Mouse (Mus musculus): ENCODE results near the gene Tbcc. TPM values are rescaled to one million over a fixed set of nuclear protein-coding genes. Genes with fewer than 3 reads are reported as not detected.

Tbcc gene
- total RNA-seq, 2 experiments from 2014 or later: 34.6 to 36.7 TPM

DNA sequence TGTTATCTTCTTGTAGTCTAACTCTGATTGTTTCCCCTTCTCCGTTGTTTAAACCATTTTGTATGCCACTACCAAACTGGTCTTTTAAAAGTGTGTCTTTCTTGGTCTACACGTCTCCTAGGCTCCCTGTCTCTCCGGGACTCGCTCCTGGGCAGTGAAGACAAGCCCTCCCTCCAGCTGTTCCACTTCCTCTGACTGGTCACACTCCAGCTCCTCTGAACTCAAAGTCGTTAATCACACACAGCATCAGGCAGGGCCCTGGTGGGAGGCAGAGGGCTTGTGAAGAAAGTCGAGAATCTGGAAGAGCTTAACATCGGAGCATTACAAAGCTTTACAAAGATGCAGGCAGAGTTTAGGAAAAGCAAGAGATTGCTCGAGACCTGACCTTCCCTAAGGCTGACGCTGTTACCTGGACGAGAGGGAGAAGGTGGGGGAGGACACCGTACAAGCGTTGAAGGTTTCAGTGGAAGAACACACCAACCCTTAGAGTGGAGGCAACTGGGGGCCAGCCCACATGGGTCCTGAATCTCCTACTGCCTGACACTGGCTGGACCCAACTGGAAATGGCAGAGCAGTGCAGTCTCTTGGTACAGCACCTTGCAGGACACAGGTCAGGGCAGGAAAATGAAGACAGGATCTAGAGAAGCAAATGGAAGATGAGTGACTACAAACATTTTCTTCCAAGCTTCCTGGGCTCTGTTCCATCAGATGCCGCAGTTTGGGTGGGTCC lies 6.9 kb downstream of the Tbcc start:
- no peak for DNase-seq (ENCODE audit: extremely low spot score in 1 of 2, low spot score in 1 of 2)

DNA sequence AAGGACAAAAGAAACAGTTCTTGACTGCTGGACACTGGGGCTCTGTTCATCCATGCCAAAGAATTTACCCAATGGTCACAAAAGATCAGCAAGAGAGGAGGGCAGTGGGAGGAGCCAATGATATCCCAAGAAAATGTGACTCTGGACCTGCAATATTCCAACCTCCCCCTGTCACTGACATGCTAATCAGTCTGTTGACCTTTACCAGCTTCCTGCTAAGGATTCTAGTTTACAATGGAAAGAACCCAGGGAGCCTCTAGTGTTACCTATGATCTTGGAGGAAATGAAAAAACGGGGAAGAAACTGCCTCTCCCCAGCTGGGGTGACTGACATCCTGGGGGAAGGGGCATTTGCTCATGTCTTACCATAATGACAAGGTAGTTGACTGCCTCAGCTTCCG lies 10.5 kb downstream of the Tbcc start:
- no peak for DNase-seq (ENCODE audit: extremely low spot score in 1 of 2, low spot score in 1 of 2)

DNA sequence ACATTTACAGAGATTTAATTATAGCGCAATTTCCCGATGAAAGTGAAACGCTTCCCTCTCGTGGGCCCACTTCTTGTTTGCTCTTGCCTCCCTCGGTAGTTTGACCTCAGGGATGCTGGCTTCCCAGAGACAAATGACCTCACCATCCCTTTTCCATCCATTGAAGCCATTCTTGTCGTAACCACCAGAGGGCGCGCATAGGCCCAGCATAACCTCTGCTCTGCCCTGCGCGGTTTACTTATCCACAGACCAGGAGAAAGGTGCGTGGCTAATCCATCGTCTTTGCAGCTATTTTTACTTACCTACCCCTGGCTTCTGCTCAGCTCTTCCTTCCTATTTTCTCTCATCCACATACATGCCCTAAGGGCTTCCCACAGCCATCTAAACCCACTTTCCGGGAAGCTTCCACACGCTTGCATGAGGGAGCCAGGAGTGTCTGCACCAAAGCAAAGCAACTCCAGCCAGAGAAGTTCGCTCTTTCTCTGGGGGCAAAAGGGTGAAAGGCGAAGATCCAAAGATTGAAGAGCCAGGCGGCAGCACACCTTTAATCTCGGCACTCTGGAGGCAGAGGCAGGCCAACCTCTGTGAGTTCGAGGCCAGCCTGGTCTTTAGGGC lies 13.5 kb downstream of the Tbcc start:
- peak; percentile 54 to 76 for DNase-seq (ENCODE audit: extremely low spot score in 1 of 2, low spot score in 1 of 2)

DNA sequence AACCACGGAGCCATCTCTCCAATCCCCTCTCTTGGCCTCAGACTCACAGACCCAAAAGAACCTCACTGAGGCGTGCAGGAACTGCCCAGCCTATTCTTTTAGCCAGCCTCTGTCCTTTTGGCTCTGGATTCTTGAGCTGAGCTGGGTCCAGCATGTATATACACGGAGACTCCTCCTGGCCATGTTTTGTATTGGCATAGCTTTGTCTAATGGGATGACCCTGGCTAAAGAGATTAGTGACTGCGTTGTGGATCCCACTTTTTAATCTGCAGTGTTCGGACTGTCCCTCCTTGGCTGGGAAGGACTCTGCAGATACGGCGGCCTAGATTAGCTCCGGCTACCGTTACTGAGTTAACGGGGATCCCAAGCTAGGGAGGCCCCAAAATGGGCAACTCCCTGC lies 19.7 kb downstream of the Tbcc start, which contains the start of gene Prph2:
TSS of gene Prph2 (plus strand) at position 274 of the 400 bp plus-strand sequence.
- DNase-seq (ENCODE audit: extremely low spot score in 1 of 2, low spot score in 1 of 2): no peak

DNA sequence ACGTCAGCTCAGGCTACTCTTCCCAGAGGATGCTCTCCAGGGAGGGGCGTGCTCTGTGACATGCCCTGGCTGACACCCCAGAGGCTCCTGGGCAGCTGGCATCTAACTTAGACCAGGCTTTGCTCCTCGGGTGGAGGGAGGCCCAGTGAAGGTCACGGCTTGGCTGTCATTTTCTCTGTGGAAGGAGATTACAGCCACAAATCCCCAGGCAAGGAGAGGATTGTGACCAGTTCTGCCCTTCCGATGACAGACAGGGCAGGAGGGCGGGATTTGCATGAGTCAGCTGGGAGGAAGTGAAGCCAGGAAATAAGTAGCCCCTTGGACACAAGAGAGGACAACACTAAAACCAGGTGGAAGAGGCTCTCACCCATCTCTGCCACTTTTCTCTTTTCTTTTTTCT lies 21.8 kb downstream of the Tbcc start:
- DNase-seq (ENCODE audit: extremely low spot score in 1 of 2, low spot score in 1 of 2): no peak

DNA sequence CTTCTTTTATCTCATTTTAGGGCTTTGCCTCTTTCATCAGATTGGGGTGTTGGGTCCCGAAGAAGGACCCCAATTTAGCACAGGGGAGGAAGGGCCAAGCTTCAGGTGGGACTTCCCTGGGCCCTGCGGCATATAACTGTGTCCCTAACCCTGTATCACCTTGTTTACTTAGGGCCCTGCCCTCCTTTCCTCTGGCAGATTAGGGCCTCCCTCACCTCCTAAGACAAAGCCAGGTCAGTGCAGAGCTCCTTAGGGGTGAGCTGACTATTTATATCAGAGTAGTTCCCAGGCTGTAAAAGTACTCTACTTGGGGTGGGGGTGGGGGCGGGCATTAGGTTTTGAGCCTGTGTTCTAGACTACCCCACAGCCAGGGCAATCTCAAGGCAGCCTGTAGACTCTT lies 24.6 kb downstream of the Tbcc start:
- DNase-seq (ENCODE audit: extremely low spot score in 1 of 2, low spot score in 1 of 2): no peak

DNA sequence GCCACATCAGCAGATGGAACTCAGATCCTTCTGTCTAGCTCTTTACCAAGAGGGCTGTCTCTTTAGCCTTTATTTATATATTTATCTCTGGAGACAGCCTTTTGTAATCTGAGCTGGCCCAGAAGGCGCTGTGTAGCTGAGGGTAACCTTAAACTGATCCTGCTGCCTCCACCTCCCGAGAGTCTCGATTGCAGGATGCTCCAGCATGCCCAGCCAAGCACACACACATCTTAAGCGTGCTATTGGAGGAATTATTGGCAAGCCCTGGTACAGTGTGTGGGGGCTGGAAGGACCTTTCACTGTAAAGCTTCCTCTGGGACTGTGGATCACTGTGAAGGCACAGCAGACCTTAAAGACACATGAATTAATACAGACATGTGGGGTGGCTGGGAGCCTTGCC lies 28.5 kb downstream of the Tbcc start:
- no peak for DNase-seq (ENCODE audit: extremely low spot score in 1 of 2, low spot score in 1 of 2)

DNA sequence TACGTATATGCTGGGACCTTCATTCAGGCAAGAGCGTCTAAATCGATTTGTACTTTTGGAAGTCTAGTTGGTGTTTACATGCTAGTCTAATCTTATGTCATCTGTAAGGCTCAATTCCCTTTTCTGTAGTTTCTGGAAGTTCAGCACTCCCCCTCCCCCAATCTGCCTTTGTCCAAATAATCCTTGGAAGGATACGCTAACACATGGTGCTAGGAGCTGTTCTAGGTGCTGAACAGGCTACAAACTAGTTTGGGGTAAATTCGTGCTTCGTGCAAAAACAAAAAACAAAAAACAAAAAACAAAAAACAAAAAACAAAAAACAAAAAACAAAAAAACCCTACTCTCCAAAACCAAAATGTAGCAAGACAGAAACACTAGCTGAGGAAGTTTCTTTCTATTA lies 30.4 kb downstream of the Tbcc start:
- DNase-seq (ENCODE audit: extremely low spot score in 1 of 2, low spot score in 1 of 2): no peak

DNA sequence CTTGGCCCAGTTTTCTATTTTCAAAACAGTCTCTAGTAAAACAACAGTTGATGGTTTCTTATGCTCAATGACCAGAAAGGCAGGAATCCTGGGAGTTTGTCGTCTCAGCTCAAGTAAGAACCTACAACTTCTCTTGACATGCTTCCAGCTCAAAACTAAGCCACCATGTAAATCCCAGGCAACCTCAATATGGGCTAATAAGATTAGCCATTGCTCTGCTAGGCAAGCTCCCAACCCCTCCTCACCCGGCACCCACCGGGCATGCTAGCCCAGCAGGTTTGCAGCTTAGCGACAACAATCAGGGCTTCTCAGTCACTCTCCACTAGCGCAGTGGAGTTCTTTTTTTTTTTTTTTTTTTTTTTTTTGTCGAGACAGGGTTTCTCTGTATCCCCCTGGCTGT lies 35.7 kb downstream of the Tbcc start:
- DNase-seq (ENCODE audit: extremely low spot score in 1 of 2, low spot score in 1 of 2): no peak

DNA sequence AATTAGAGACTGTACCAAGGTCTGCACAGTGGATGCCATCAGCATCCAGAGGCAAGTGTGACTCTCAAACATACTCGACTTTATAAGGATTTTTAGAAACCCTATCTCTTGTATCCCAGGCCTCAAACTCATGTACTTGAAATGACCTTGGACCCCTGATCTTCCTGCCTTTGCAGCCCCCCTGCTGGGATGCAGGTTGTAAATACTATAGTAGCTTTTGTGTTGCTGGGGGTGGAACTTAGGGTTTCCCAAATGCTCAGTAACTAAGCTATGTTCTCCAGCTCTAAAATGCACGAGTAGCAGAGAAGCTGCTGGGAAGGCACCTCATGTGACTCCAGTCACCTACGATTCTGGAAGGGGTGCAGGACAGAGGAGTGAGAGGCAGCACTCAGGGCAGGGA lies 36.5 kb downstream of the Tbcc start:
- no peak for DNase-seq (ENCODE audit: extremely low spot score in 1 of 2, low spot score in 1 of 2)

DNA sequence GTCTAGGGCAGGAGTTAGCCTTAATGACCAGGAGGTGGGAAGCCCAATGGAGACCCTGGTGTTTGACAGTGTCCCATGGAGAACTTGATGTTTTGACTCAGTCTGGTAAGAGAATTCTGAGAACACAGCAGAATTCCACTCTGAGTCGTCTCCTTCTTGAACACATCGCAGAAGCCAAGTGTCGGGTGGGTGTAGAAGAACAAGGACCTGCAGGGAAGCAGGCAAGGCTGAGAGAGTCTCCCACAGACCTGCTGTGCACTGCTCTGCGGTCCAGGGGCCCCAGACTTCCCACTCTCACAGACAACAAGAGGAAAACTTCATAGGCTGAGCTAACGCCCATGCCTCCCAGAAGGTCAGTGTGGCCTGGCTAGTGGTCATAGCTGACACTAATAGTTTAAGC lies 37.3 kb downstream of the Tbcc start:
- no peak for DNase-seq (ENCODE audit: extremely low spot score in 1 of 2, low spot score in 1 of 2)

DNA sequence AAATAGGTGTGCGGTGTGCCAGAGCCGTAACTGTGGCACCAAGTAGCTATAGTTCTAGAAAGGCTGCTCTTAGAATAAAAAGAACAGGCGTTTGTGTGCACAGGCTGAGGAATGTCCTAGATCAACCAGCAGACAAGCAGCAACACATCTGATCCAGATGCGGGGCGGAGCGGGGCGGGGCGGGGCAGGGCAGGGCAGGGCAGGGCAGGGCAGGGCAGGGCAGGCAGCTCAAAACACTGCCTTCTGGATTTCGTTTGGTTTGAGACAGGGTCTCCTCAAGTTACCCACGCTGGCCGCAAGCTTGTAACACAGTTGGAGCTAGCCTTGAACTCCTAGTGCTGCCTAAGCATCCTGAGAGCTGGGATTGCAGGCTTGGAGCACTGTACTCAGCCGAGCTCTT lies 38.8 kb downstream of the Tbcc start:
- DNase-seq (ENCODE audit: extremely low spot score in 1 of 2, low spot score in 1 of 2): no peak

DNA sequence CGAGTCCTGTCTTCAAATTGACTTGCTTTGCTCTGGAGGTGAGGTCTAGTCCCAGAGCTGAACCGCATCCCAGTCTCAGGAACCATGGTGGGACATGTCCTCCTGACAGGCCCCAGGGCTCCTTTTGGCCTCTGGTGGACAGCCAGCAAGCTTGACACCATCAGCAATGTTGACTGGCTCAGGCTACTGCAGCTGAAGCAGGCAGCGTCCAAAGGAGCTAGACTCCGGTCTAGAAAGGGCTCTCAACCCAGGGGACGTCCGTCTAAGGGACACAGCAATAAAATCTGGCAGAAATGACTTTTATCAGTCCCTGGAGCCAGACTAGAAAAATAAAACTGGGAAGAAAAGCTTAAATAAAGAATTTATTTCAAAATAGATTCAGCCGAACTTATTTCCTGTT lies 39.4 kb downstream of the Tbcc start:
- no peak for DNase-seq (ENCODE audit: extremely low spot score in 1 of 2, low spot score in 1 of 2)

DNA sequence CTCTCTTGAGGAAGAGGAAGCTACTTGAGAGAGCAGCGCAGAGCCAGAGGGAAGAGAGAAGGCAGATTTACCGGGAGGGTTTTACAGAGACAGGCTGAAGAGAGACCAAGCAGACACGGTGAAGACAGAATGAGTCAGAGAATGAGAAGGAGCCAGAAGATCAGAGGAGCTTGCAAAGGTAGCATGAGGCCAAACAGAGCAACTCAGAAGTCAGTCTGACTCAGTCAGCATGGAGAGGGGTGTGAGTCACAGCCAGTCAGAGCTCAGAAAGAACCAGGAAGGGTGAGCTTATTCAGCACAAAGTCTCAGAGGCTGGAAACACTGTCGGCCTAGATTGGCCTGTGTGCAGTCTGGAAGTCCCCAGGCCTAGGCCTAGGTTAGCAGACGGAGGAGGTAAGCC lies 42.5 kb downstream of the Tbcc start:
- no peak for DNase-seq (ENCODE audit: extremely low spot score in 1 of 2, low spot score in 1 of 2)

DNA sequence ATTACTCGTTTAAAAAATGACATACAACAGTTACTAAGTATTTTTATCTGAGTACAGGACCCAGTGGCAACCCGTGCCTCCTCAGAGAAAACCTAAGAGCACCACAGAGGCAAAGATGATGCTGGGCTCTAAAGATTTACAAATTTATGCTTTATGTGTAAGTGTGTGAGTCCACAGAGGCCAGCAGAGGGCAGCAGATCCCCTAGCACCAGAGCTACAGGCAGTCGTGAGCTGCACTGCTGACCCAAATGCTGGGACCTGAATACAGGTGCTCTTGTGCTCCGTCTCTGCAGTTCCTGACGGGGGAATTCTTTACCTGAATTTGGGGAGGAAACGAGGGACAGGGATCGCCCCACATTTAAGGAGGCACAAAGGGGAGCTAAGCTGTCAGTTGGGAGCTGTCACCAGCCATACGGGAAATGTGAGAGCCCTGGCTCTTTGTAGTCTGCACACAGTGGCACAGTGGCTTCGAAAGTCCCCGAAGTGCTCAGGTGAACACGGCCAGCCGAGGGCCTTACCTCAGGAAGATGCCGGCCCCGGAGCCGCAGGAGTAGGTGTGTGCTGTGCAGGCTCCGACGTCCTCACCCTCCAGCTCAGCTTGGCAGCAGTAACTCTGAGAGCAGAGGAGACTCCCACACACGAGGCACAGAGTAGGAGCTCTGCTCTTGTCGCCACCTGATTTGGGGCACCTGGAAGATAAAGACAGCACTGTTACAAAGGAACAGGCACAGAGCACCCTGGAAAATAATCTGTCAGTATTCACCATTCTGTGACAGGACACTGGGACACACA lies 43.3 kb downstream of the Tbcc start:
- peak in 1 of 2 experiments; percentile 71 for DNase-seq (ENCODE audit: extremely low spot score in 1 of 2, low spot score in 1 of 2)

DNA sequence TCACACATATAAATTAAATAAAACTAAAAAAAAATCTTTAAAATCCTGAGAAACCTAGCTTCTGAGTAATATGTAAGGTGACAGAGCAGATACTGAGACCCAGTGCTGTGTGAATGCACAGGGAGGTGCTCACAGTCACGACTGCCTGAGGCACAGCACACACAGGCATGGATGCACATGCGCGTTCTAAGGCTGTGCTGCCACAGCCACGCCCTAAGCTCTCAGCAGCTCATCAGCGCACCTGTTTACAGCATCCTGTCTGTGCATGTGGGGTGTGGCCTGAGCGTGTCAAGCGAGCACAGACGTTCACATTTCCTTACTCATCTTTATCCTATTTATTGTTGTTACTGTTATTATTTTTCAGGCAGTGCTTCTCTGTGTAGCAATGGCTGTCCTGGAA lies 50.0 kb downstream of the Tbcc start:
- no peak for DNase-seq (ENCODE audit: extremely low spot score in 1 of 2, low spot score in 1 of 2)

Other genes starting within 250 kb of the Tbcc start
- gene Klc4, start 244.7 kb upstream of the Tbcc start, total RNA-seq (2021): 10 to 100 TPM; 16.8 to 17.0 TPM
- gene Mrpl2, start 244.5 kb upstream of the Tbcc start, total RNA-seq (2021): 10 to 100 TPM; 51.5 to 57.4 TPM
- gene Cul7, start 240.3 kb upstream of the Tbcc start, total RNA-seq (2021): 10 to 100 TPM; 19.7 to 20.9 TPM
- gene Rrp36, start 216.3 kb upstream of the Tbcc start, total RNA-seq (2021): 10 to 100 TPM; 16.3 to 18.1 TPM
- 100 to 1,000 TPM in 1 of 2 experiments, 10 to 100 TPM in 1; 94.9 to 109 TPM for gene Mea1, start 211.9 kb upstream of the Tbcc start, total RNA-seq (2021)
- gene Klhdc3, start 209.8 kb upstream of the Tbcc start, total RNA-seq (2021): 100 to 1,000 TPM; 180 to 197 TPM
- 10 to 100 TPM; 88.1 to 91.8 TPM for gene Ppp2r5d, start 185.6 kb upstream of the Tbcc start, total RNA-seq (2021)
- 10 to 100 TPM; 52.7 to 53.5 TPM for gene Pex6, start 179.2 kb upstream of the Tbcc start, total RNA-seq (2021)
- gene Gnmt, start 161.5 kb upstream of the Tbcc start, total RNA-seq (2021): under 1 TPM in 1 of 2 experiments, not detected in 1; 0.68 TPM
- 10 to 100 TPM; 62.3 to 68.2 TPM for gene Cnpy3, start 138.5 kb upstream of the Tbcc start, total RNA-seq (2021)
- gene Ptcra, start 127.0 kb upstream of the Tbcc start, total RNA-seq (2021): not detected
- gene 2310039H08Rik, start 118.0 kb upstream of the Tbcc start, total RNA-seq (2021): 10 to 100 TPM in 1 of 2 experiments, 1 to 10 TPM in 1; 7.5 to 10.5 TPM
- gene Rpl7l1, start 108.0 kb upstream of the Tbcc start, total RNA-seq (2021): 10 to 100 TPM; 51.4 to 53.8 TPM
- 10 to 100 TPM; 47.5 to 60.3 TPM for gene Bicral, start 32.2 kb upstream of the Tbcc start, total RNA-seq (2021)
- not detected for gene Prph2, start 19.8 kb downstream of the Tbcc start, total RNA-seq (2021)
- gene Ubr2, start 119.9 kb downstream of the Tbcc start, total RNA-seq (2021): 10 to 100 TPM; 51.5 to 59.1 TPM

Measured in layer of hippocampus, postnatal 25 days (tissue).